Mouse (Mus musculus): ENCODE measurements around the gene Fgfr2.
A peak's percentile ranks its signal among the peaks of the same experiment; 100 is the strongest.

Gene Fgfr2

DNA sequence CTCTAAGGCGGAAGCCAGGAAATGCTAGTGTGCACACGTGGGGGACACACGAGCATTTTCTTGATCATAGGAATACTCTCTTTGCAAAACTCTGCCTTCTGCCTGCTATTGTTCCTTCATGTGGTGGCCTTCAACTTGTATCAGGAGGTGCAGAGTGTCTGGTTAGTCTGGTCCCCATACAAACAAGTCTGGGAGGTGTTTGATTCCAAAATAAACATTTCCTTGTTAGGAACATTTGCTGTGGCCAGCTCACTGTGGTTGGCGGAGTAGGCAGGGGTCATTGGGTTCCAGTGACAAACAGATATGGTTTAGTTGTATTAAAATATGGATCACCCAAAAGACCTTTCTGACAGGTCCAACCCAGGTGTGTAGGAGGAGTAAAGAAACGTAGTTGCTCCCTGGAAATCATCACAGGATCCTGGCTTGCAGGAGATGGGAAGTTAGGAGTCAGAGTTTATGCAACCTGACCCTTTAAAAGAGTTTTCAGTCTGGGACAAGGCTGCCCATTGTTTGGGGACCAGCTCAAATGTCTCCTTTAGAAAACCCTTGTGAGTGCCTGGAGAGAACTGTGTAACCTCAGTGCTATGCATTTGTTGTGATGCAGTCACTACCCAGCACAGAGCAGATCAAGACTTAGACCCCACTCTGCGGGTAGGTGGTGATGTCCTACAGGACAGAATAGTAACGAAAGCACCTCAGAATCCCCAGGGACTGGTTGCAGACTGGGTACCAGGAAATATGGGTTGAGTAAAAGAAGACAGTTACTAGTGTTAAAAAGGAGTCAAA is 235.9 kb downstream of the Fgfr2 start:
- DNase-seq (ENCODE audit: low spot score) = no peak

DNA sequence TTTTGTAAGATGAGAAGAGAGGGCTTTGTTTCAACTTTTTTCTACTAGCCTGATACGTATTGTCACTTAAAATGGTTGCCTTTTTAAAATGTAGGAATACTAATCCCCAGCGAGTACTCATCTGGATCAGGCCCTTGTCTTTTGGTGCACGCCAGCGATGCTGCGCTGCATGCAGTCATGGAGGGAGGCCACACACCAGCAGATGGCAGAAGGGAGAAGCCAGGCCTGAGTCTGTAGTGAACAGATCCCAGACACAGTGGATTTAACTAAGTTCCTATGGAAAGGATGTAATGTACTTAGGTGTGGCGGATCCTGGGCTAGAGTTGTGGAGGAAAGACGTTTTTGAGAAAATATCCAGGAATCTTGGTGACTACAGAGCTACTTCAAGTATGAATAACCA is 239.1 kb downstream of the Fgfr2 start:
- no peak for DNase-seq (ENCODE audit: low spot score)

DNA sequence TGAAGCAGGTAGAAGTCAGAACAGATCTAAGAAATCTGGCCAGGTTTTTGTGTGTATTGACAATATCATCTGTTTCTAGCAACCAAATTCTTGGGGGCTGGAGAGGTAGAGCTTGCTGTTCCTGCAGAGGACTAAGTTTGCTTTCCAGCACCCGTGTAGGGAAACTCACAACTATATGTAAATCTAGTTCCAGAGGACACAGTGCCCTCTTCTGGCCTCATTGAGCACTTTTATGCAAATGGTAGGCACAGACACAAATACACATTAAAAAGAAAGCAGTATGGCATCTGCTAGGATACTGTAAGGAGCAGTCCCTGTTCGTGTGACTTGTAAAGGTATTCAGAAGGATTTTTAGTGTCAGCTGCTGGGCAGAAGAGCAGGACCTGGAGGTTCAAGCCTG is 240.8 kb downstream of the Fgfr2 start:
- no peak for DNase-seq (ENCODE audit: low spot score)

DNA sequence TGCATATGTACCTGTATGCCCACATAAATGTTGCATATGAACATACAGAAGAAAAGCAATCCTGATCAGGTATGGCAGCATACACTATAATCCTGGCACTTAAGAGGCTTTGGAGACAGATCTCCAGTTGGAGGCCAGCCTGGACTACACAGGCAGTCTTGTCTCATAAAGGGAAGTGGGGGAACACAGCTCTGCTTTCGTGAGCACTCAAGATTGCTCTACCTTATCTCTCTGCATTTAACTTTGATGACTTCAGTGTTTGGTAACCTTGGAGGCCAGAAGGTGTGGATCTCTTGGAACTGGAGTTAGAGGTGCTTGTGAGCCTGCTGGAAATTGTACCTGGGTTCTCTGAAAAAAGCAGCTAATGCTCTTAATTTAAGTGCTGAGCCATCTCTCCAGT is 242.9 kb downstream of the Fgfr2 start:
- no peak for DNase-seq (ENCODE audit: low spot score)

DNA sequence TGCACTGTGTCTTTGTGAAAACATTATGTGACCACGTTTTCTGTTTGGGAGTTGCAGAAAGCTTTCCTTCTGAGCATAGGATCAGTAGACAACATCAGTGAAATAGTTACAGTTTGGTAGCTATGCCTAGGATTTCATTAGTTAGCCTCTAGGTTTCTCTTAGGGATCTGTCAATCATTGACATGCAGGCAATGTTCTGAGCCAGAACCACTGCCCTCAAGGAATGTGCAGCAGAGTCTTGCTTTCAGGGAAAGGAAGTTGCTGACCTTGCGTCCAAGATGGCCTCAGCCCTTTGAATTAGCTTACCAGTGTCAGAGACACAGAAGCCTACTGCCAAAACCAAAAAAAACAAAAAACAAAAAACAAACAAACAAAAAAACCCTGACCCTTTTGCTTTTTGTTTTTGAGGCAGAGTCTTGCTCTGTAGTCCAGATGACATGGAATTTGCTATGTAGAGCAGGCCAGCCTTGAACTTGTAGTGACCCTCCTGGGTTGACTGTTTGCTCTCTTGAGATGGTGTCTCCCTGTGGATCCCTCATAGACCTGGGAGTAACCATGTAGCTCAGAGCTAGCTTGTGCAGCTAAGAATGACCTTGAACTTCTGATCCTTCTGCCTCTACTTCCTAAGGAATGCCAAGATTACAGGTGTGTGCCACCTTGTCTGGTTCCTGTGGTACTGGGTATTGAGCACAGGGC is 247.6 kb downstream of the Fgfr2 start:
- DNase-seq (ENCODE audit: low spot score) = no peak

DNA sequence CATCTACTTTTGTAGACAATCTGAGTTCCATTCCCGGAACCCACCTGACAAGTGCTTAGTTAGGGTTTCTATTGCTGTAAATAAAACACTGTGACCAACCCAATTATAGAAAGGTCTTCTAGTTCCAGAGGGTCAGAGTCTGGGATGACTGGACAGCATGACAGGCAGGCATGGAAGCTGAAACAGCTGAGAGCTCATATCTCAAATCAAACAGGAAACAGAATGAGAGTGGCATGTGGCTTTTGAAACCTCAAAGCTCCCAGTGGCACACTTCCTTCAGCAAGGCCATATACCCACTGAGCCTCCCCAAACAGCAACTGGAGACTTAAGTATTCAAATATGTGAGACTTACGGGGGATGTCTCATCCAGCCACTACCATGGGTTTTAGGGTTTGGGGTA is 250.1 kb downstream of the Fgfr2 start:
- no peak for DNase-seq (ENCODE audit: low spot score)

DNA sequence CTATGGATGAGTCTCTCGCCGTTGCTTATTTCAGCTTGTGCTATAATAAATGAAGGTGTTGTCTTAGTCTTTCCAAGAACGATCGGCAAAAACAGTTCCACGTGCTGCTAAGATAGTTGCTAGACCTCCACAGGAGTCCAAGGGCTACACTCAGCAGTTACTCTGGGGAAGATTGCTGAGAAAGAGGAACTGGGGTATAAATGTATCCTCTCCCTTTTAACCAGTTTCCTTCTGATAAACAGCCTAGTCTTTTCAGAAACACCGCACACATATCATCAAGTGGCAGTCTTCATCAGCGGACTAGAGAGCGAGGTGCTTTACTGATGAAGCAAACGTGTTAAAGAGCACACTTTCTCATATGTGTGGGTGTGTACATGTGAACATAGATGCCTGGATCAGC is 256.8 kb downstream of the Fgfr2 start:
- DNase-seq (ENCODE audit: low spot score) = no peak

DNA sequence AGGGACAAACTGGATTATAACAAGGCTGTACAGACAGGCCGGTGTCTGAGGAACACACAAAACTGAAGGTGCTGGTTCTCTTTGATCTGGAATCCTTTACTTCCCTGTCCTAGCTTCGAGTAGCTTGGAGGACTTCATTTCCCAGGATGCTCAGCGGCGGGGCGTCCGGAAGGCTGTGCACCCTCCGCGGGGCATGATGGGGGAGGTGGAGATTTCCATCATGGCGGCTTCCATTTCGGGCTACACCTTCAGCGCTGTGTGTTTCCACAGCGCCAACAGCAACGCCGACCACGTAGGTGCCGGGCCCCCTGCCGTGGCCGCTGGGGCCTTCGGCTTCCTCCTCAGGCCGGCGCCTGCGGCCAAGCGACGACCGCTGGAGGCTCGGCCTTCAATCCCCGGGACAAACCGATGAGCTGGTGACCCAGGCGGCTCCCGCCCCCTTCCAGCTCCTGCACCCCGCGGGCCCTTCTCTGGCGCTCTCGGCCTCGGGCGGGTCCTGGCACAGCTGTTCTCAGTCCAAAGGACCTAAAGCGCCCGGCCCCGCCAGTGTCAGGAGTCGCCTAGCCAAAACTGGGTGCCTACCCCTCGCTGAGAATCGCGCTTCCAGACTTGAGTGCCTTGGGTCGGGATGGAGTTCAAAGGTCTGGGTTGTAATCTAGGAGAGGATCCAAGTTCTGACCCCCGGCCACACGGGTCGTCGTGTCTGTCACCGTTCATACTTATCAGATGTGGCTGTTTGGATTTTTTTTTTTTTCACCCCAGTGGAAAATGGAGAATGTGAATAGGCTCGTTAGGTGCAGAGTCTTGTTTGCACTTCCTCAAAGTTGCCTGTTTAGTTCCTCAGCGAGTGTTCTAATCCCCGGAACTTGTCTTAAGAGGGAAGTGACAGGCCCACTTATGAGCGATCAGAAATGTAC is 263.9 kb downstream of the Fgfr2 start, which contains the start of gene Abraxas2:
TSS of gene Abraxas2 (plus strand) at position 184 of the 917 bp plus-strand sequence.
- peak; percentile 58 for DNase-seq (ENCODE audit: low spot score)

DNA sequence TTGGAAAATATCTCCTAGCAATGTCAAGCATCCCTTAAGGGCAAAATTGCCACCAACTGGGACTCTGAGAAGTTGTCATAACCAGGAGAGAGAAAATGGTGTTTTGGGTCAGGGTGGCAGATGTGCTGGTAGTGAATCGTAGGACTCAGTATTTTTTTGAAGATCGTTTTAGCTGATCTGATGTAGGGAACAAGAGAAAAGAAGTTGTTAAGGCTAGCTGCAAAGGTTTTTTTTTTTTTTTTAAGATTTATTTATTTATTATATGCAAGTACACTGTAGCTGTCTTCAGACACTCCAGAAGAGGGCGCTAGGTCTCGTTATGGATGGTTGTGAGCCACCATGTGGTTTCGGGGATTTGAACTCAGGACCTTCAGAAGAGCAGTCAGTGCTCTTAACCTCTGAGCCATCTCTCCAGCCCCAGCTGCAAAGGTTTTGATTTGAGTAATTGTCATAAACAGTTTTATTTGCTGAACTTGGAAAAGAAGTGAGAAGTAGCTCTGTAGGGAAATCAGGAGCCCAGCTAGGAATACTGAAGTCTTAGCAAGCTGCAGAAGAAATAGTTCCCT is 265.0 kb downstream of the Fgfr2 start:
- no peak for DNase-seq (ENCODE audit: low spot score)

DNA sequence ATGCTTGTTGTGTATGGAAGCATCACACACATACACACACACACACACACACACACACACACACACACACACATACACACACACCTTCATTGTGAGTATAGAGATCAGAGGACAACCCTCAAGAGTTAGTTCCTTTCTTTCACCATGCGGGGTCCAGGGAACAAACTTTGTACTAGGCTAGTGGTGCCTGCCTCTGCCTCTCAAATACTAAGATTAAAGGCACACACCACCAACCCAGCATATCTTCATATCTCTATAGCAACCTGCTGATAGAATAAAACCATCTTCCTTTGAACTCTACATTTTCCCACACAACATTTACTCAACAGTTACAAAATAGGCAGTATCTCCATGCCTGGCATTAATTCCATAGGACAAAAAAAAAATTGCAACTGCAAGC is 267.1 kb downstream of the Fgfr2 start:
- no peak for DNase-seq (ENCODE audit: low spot score)

DNA sequence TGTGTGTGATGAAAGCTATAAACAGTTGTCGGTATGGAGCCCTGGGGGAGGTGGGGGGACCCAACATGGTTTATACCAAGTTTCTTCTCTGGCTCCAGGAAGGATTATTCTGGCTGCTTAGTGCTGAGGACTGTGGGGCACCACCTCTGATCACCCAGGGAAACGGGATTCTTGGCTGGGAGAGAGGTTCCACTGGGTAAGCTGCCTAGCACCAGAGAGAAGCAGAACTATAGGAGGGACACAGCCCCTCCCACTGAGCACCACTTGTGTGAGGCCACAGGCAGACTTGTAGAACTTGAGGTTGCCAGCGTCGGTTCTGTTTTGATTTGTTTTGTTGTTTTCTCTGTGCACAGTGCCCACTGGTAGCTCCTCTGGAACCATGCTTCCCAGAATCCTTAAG is 269.2 kb downstream of the Fgfr2 start:
- DNase-seq (ENCODE audit: low spot score) = no peak

DNA sequence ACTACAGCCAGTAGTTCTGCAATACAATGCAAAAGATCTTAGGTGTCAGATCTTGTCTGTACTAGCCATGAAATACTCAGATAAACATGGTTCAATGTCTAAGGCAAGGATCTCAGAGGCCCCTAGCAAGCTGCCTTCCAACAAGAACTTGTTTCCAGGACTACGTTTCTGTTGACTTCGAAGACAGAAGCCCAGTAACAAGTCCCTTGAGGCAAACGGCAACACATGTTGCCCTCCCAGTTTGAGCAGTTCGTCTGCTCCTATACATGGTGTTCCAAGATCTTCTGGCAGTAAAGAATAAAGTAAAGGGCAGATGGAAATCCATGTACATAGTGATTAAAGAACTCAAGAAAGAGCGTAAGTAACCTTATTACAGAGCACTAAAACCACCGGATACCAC is 269.8 kb downstream of the Fgfr2 start:
- DNase-seq (ENCODE audit: low spot score) = no peak

DNA sequence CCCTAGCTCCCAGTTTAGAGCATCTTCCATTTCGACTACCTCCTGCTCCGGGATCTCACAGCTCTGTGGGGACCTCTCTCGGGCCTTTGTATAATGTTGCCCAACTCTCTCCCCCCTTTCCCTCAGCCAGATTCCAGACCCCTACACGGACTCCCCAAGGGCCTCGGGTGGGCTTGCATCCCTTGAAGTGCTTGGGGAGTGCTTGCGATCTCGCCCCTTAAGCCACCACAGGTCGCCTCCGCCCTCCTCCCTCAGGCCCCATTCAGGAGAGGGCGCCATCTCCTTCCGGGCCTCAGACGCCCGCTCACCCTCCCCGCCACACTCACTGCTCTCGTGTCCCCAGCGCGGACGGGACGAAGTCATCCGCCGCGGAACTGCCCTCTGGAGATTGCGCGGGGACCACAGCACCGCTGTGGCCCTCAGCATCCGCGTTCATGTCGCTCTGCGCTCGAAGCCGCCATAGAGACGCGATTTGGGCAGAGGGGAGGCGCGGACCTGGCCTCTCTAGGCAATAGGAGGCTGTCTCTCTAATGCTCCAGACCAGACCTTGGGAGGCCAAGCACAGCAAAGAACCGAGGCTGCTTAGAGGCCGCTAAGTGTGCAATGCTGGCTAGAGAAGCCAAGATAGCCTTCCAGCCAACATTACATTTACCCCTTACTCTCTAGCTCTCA is 270.8 kb downstream of the Fgfr2 start, which contains the start of gene Eef1akmt2:
TSS of gene Eef1akmt2 (minus strand) at position 501 of the 672 bp plus-strand sequence.
- DNase-seq (ENCODE audit: low spot score) = peak; percentile 72

DNA sequence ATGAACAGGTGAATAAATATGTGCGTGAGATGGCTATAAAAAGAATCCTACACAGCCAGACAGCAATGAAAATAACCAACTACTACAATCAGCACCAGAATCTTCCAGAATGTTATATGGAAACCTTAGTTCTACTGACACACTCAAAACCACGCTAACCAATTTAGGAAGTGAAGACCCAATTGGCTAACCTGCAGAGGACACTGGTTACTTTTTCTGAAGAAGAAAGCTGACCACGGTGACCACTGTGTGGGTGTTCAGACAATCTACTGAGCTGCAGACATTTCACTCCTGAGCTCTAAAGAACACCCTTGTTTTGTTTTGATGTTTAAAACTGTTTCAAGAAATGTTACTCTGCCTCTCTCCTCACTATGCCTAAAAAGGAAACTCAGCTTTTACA is 280.0 kb downstream of the Fgfr2 start:
- no peak for DNase-seq (ENCODE audit: low spot score)

DNA sequence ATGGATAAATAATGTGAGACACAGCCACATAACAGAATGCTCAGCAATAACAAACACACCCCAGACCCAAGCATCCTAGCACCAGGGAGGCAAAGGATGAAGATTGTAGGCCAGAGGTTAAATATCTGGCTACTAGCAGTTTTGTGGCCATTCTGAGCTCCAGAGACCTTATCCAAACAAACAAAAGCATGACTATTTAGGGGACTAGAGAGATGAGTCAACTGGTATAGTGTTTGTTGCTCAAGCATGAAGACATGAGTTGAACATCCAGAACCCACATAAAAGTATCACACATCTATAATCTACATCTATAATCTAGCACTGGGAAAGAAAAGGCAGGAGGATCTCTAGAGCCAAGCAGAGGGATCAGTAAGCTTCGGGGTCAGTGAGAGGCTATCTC is 280.7 kb downstream of the Fgfr2 start:
- DNase-seq (ENCODE audit: low spot score) = no peak

DNA sequence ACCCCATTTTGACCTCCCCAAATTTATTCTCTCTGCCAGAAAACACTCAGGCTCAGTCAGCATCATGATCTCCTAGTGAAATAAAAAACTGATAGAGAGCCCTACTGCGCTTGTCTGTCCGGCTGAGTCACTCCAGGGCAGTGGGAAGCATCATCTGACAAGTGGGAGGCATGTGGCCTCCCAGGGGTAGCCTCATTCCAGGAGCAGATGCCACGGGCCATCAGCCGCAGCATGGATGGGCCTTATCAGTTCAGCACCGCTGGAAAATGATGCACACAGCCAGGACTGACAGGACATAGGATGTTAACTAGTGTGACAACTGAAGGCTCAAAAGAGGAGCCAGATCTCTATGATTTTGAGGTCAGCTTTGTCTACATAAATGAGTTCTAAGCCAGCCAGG is 281.9 kb downstream of the Fgfr2 start:
- no peak for DNase-seq (ENCODE audit: low spot score)

DNA sequence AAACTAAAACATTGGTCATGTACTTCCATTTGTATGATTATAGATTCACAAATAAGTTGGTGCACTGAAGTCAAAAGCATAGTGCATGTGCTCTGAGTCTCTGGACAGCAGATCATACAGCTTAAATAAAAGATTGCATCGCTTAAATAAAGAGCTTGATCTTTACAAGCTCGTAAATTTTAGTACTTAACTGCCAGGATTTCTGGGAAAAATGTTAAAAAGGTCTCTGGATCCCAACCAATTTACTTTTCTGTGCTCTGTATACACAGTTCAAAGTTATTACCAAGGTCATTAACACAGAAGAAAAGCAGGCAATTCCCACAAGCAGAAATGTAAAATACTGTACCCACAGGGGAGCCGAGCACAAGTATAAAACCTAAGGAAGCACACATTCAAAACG is 292.2 kb downstream of the Fgfr2 start:
- no peak for DNase-seq (ENCODE audit: low spot score)

DNA sequence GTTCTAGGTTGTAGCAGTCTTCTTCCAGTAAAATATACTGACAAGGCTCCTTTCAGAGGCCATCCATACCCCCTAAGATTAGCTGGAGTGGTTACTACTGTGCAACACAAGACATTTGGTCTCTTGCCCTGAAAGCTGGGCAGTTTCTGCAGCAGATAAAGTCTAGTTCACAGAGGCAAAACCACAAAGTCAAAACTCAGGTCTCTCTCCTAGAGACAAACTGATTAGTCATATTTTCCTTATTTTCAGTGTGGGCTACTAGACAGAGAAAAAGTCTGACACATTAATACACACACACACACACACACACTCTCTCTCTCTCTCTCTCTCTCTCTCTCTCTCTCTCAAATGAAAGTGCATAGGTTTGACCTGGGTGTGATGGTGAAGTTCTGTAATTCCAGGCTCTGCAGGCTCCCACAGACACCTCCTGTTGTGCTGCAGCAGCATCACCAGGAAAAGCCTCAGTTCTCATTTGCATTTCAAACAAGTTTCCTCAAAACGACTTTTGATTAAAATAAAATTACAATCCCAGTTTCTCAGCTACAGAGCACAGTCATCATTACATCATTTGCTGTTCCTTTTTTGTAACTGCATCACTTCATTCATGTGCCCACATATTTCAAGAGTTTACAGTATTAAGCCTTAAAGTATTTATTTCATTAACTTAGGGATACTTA is 298.7 kb downstream of the Fgfr2 start:
- DNase-seq (ENCODE audit: low spot score) = no peak

DNA sequence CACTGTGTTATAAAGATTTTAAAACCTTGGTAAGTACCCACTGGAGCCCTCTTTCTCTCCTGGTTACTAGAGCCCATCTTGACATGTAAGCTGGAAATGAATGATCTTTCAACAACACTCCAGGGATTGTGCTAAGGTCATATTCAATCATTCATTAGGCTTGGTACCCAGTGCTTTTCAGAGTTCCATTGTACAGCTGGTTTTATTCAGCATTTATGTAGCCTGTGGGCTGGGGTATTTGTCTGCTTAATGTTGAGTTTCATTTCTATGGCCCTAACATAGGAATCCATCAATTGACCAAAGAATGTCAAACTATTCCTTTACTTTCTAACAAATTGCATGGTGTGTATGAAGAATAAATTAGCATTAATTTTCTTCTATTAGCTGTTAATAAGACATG is 299.3 kb downstream of the Fgfr2 start:
- no peak for DNase-seq (ENCODE audit: low spot score)

DNA sequence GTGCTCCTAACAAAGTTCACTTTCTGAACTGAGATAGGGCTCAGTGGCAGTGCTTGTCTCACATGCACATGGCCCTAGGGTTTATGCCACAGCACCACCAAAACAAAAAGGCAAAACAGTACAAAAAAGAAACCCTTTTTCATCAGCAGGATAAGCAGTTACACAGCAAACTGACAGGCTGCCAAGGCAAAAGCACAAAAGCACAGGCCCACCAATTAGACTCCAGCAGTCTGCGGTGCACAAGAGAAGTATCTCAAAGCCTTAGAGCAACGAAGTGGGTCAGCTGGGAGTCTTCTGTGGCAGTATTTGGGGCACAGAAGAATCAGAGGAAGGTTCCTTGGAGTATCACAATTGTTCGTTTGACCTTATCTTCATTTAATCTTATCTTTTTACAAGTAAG is 302.5 kb downstream of the Fgfr2 start:
- no peak for DNase-seq (ENCODE audit: low spot score)

DNA sequence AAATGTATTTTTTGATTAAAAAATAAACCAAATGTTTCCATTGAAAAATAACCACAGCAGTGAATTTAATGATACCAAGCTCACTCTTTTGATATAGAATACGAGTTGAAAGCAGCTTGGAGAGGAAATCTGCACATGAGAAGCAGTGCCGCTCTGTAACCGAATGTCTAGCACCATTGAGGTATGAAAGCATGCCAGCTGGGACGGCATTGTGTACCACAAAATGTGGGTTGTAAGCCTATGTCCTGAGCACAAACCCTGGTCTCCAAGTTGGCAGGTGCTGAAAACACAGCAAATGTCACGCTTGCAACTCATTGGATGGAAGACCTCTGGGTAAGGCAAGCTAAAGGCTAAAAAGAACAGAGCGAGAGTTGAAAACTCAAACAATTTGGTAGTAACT is 306.1 kb downstream of the Fgfr2 start:
- DNase-seq (ENCODE audit: low spot score) = no peak
